Mouse (Mus musculus) heart, embryonic 14.5 days (tissue): ENCODE data around the gene Casd1. TPM values are rescaled to one million over a fixed set of nuclear protein-coding genes. Genes with fewer than 3 reads are reported as not detected.
"Not testable (repeated sequence)": the region's sequence is repeated elsewhere in the genome, so short reads cannot be mapped to it uniquely, and the experiment has no call there.

Experiments
- ATAC-seq: fragments of 200-750 bp; cut with Nextera tagmentation; 2 replicates; pipeline ENCODE4 v1.8.0; 2017; ENCODE audit warnings: low read depth, moderate TSS enrichment; ENCODE audit not compliant: insufficient number of reproducible peaks, insufficient read depth, low FRiP score
- H3K27ac ChIP-seq, 2 experiments: fragments of 200-500 bp in 1 of 2; fragments of 300-500 bp in 1 of 2; sonication (generic) in 1 of 2; replicated peaks in 1 of 2; 2 replicates each; pipeline ENCODE4 v1.5.1; 2012 to 2014; ENCODE audit warnings: low read depth in 2 of 2, low read length in 2 of 2, control low read depth in 1 of 2, mild to moderate bottlenecking in 1 of 2, mixed read lengths in 1 of 2; ENCODE audit not compliant: control insufficient read depth in 1 of 2, insufficient read depth in 1 of 2
- H3K27me3 ChIP-seq: fragments of 300-500 bp; sonication (generic); 2 replicates; pipeline ENCODE4 v1.6.1; 2014; ENCODE audit warnings: mild to moderate bottlenecking, low read length, control low read depth; ENCODE audit not compliant: control insufficient read depth, insufficient read depth
- H3K36me3 ChIP-seq: fragments of 300-500 bp; sonication (generic); 2 replicates; pipeline ENCODE4 v1.6.1; 2014; ENCODE audit warnings: mild to moderate bottlenecking, control low read depth, low read length, mixed read lengths; ENCODE audit not compliant: control insufficient read depth, insufficient read depth
- H3K4me1 ChIP-seq, 2 experiments: fragments of 200-500 bp in 1 of 2; fragments of 300-500 bp in 1 of 2; sonication (generic) in 1 of 2; 2 replicates each; pipeline ENCODE4 v1.6.1; 2012 to 2014; ENCODE audit warnings: low read length in 2 of 2, control low read depth in 1 of 2, mixed read lengths in 1 of 2; ENCODE audit not compliant: control insufficient read depth in 2 of 2, insufficient read depth in 2 of 2
- H3K4me2 ChIP-seq: fragments of 300-500 bp; sonication (generic); 2 replicates; pipeline ENCODE4 v1.6.1; 2014; ENCODE audit warnings: mild to moderate bottlenecking, low read length
- H3K4me3 ChIP-seq, 2 experiments: fragments of 200-500 bp in 1 of 2; fragments of 300-500 bp in 1 of 2; sonication (generic) in 1 of 2; 2 replicates each; pipeline ENCODE4 v1.5.1; 2012 to 2014; ENCODE audit warnings: low read length in 2 of 2, mild to moderate bottlenecking in 2 of 2, control low read depth in 1 of 2, low read depth in 1 of 2, moderate library complexity in 1 of 2; ENCODE audit not compliant: control insufficient read depth in 1 of 2, insufficient read depth in 1 of 2
- H3K9ac ChIP-seq: fragments of 300-500 bp; sonication (generic); 2 replicates; pipeline ENCODE4 v1.6.1; 2014; ENCODE audit warnings: mild to moderate bottlenecking, low read length
- H3K9me3 ChIP-seq: fragments of 300-500 bp; sonication (generic); 2 replicates; pipeline ENCODE4 v1.6.1; 2016; ENCODE audit warnings: low read length, control low read depth; ENCODE audit not compliant: control insufficient read depth
- whole genome bisulfite sequencing: fragments of 180-500 bp; shearing (Covaris S2); extraction: QIAGEN DNeasy Blood & Tissue Kit; methylation state at CpG from one replicate; pipeline ENCODE4 v1.1.7; 2014; 5-methylcytosine and 5-hydroxymethylcytosine counted together
- polyA plus RNA-seq: library from polyadenylated mRNA; unstranded; fragments of >200 nt; fragmentation: Nextera tagmentation; extraction: Ambion mirVana; gene quantifications from 2 replicates; pipeline ENCODE4 v1.2.1, GENCODE M21; 2014

The Casd1 gene
- polyA plus RNA-seq, 1 experiment from 2014 or later = 40.3 TPM

GRCm38 (mm10) chr6:4653741-4654140, 53.1 kb downstream of the Casd1 start:
- H3K9me3 ChIP-seq, H3K4me1 ChIP-seq, H3K9ac ChIP-seq, ATAC-seq, H3K4me3 ChIP-seq, H3K27me3 ChIP-seq, H3K4me2 ChIP-seq, H3K36me3 ChIP-seq, H3K27ac ChIP-seq: not testable (repeated sequence)
- WGBS = 97% methylated on average over 12 of the region's 12 CpGs

GRCm38 (mm10) chr6:4655466-4655865, 54.8 kb downstream of the Casd1 start:
- H3K9me3 ChIP-seq = no peaks in the 10 kb centered on the region
- H3K9ac ChIP-seq = no peak overlapping the region
- peaks cover 0 to 2% of the 10 kb centered on the region in 2 experiments; a peak in 1 of 4 replicates for H3K4me1 ChIP-seq
- no peak overlapping the region for H3K4me2 ChIP-seq
- no peak overlapping the region for H3K4me3 ChIP-seq
- ATAC-seq = no peak
- H3K36me3 ChIP-seq = no peaks in the 10 kb centered on the region
- no peak overlapping the region for H3K27ac ChIP-seq
- WGBS = 27% methylated on average over 5 of the region's 5 CpGs
- no peaks in the 10 kb centered on the region for H3K27me3 ChIP-seq

GRCm38 (mm10) chr6:4655924-4656323, 55.3 kb downstream of the Casd1 start:
- no peak overlapping the region for H3K4me2 ChIP-seq
- no peak overlapping the region for H3K9ac ChIP-seq
- WGBS = 92% methylated on average over 4 of the region's 4 CpGs
- no peaks in the 10 kb centered on the region for H3K27me3 ChIP-seq
- no peak for ATAC-seq
- no peak overlapping the region for H3K4me3 ChIP-seq
- no peaks in the 10 kb centered on the region for H3K9me3 ChIP-seq
- H3K4me1 ChIP-seq = peaks cover 0 to 2% of the 10 kb centered on the region in 2 experiments; a peak in 1 of 4 replicates
- no peak overlapping the region for H3K27ac ChIP-seq
- H3K36me3 ChIP-seq = no peaks in the 10 kb centered on the region

- Histone ChIP-seq H3K9ac (no peak overlapping the region), H3K9me3 (no peaks in the 10 kb centered on the region), H3K27me3 (no peaks in the 10 kb centered on the region), H3K4me1 (peaks cover 0 to 2% of the 10 kb centered on the region in 2 experiments; a peak in 1 of 4 replicates), H3K4me3 (no peak overlapping the region), H3K36me3 (no peaks in the 10 kb centered on the region), H3K27ac (no peak overlapping the region), H3K4me2 (no peak overlapping the region)
- 72% methylated on average over 13 of the region's 13 CpGs for WGBS
- ATAC-seq = no peak
These were observed 58.2 kb downstream of the Casd1 start for GRCm38 (mm10) chr6:4658861-4659260.

- WGBS = 50% methylated on average over 2 of the region's 2 CpGs
- Histone ChIP-seq H3K4me2 (no peak overlapping the region), H3K27ac (no peak overlapping the region), H3K4me1 (peaks cover 0 to 2% of the 10 kb centered on the region in 2 experiments; a peak in 1 of 4 replicates), H3K4me3 (no peak overlapping the region), H3K36me3 (no peaks in the 10 kb centered on the region), H3K27me3 (no peaks in the 10 kb centered on the region), H3K9me3 (no peaks in the 10 kb centered on the region), H3K9ac (no peak overlapping the region)
- ATAC-seq = no peak
These were observed 62.9 kb downstream of the Casd1 start for GRCm38 (mm10) chr6:4663516-4663915.

- Histone ChIP-seq H3K4me1 (no peaks in the 10 kb centered on the region), H3K9me3 (no peaks in the 10 kb centered on the region), H3K4me2 (no peak overlapping the region), H3K27me3 (no peaks in the 10 kb centered on the region), H3K9ac (no peak overlapping the region), H3K4me3 (no peak overlapping the region), H3K27ac (no peak overlapping the region), H3K36me3 (no peaks in the 10 kb centered on the region)
- ATAC-seq = no peak
- 29% methylated on average over 2 of the region's 2 CpGs for WGBS
These were observed 63.7 kb downstream of the Casd1 start for GRCm38 (mm10) chr6:4664313-4664712.

- WGBS = 91% methylated on average over 6 of the region's 6 CpGs
These were observed 64.5 kb downstream of the Casd1 start for GRCm38 (mm10) chr6:4665154-4665553.

GRCm38 (mm10) chr6:4677356-4677761, 76.7 kb downstream of the Casd1 start:
- ATAC-seq = no peak
- Histone ChIP-seq H3K4me2 (no peak overlapping the region), H3K9ac (no peak overlapping the region), H3K4me1 (no peaks in the 10 kb centered on the region), H3K27ac (no peak overlapping the region), H3K4me3 (no peak overlapping the region), H3K27me3 (no peaks in the 10 kb centered on the region), H3K36me3 (no peaks in the 10 kb centered on the region), H3K9me3 (no peaks in the 10 kb centered on the region)
- WGBS = 92% methylated on average over 1 of the region's 1 CpGs

More at GRCm38 (mm10) chr6:4665154-4665553, 64.5 kb downstream of the Casd1 start:
- Histone ChIP-seq H3K9ac (no peak overlapping the region), H3K4me1 (no peaks in the 10 kb centered on the region), H3K27me3 (no peaks in the 10 kb centered on the region), H3K4me3 (no peak overlapping the region), H3K9me3 (no peaks in the 10 kb centered on the region), H3K4me2 (no peak overlapping the region), H3K27ac (no peak overlapping the region), H3K36me3 (no peaks in the 10 kb centered on the region)
- ATAC-seq = no peak
